Mouse (Mus musculus) midbrain, embryonic 11.5 days (tissue): ENCODE measurements at regions not wholly inside any gene's neighbourhood (a gene's known extent, or its start where the extent isn't known, plus 50 kb on each side); places are given as distances from the start of the nearest gene placed in this dataset.

Source experiments
- ATAC-seq: fragments of 200-750 bp; cut with Nextera tagmentation; 2 replicates; pipeline ENCODE4 v1.8.0; 2017; ENCODE audit warnings: moderate TSS enrichment, moderate library complexity; ENCODE audit not compliant: low FRiP score
- DNase-seq: peaks from one replicate; pipeline ENCODE4 v3.0.0; 2015; ENCODE audit warnings: low spot score; ENCODE audit errors: missing footprints
- H3K27ac ChIP-seq: fragments of 300-500 bp; sonication (generic); 2 replicates; pipeline ENCODE4 v1.5.1; 2014; ENCODE audit warnings: low read depth, low read length
- H3K27me3 ChIP-seq: fragments of 300-500 bp; sonication (generic); 2 replicates; pipeline ENCODE4 v1.6.1; 2014; ENCODE audit warnings: mild to moderate bottlenecking, low read length, moderate library complexity, mixed read lengths; ENCODE audit not compliant: control insufficient read depth, insufficient read depth
- H3K36me3 ChIP-seq: fragments of 300-500 bp; sonication (generic); 2 replicates; pipeline ENCODE4 v1.6.1; 2014; ENCODE audit warnings: mild to moderate bottlenecking, low read length, moderate library complexity, mixed read lengths; ENCODE audit not compliant: control insufficient read depth, insufficient read depth
- H3K4me1 ChIP-seq: fragments of 300-500 bp; sonication (generic); 2 replicates; pipeline ENCODE4 v1.6.1; 2014; ENCODE audit warnings: low read length; ENCODE audit not compliant: control insufficient read depth, insufficient read depth
- H3K4me2 ChIP-seq: fragments of 300-500 bp; sonication (generic); 2 replicates; pipeline ENCODE4 v1.6.1; 2014; ENCODE audit warnings: mild to moderate bottlenecking, moderate library complexity
- H3K4me3 ChIP-seq: fragments of 300-500 bp; sonication (generic); 2 replicates; pipeline ENCODE4 v1.5.1; 2014; ENCODE audit warnings: low read depth, low read length
- H3K9ac ChIP-seq: fragments of 300-500 bp; sonication (generic); 2 replicates; pipeline ENCODE4 v1.6.1; 2014; ENCODE audit warnings: low read length
- H3K9me3 ChIP-seq: fragments of 300-500 bp; sonication (generic); 2 replicates; pipeline ENCODE4 v1.6.1; 2016; ENCODE audit warnings: low read length; ENCODE audit not compliant: control insufficient read depth
- WGBS: fragments of 180-500 bp; shearing (Covaris S2); extraction: QIAGEN DNeasy Blood & Tissue Kit; methylation state at CpG from one replicate; pipeline ENCODE4 v1.1.7; 2014; 5-methylcytosine and 5-hydroxymethylcytosine counted together

DNA sequence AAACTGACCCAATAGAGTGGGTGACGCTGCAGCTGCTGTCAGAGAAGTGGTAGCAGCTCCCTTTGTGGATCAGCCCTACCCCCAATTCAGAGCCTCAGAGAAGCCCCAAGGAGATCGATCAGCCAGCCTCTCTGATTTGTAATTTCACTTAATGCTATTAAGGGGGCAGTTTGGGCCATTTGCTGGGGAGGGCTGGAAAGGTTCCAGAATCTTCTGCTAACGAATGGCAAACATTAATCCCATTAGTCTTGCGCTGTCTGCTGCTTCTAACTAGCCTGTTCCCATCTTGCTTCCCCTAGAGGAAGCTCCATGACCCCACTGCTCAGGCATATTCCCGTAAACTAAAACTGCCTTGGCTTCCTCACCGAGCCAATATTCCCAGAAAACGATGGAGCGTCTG, 59.9 kb upstream of the Lrrn2 start:
- DNase-seq (no peak), ATAC-seq (no peak)
- Histone ChIP-seq H3K9ac (no peak overlapping the region), H3K4me1 (0 out of 2 replicates have a peak, but pooled peaks cover 3% of the 10 kb centered on the region), H3K27me3 (no peaks in the 10 kb centered on the region), H3K9me3 (no peaks in the 10 kb centered on the region), H3K27ac (no peak overlapping the region), H3K36me3 (no peaks in the 10 kb centered on the region), H3K4me3 (no peak overlapping the region), H3K4me2 (no peak overlapping the region)
- 56% methylated on average over 8 of the region's 8 CpGs for WGBS

DNA sequence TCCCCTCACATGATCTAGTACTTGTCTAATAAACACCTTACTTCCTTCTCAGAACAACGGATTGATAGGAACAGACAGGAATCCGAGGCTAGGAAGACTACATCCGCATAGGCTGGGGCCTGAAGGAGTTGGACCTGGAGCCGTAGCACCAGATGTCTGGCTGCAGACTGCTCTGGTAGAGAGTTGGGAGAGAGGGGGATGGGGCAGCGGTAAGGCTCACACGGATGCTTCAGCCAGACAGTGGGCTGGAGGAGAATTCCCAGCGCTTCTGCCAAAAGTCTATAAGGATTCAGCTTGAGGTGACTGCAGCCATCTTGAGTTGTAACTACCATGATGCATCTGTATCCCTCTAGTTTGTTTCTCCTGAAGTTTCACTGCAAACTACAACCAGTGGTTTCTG, 61.8 kb upstream of the Lrrn2 start:
- ATAC-seq = no peak
- H3K4me3 ChIP-seq = no peak overlapping the region
- no peaks in the 10 kb centered on the region for H3K27me3 ChIP-seq
- H3K4me2 ChIP-seq = no peak overlapping the region
- 52% methylated on average over 7 of the region's 7 CpGs for WGBS
- H3K4me1 ChIP-seq = 0 out of 2 replicates have a peak, but pooled peaks cover 3% of the 10 kb centered on the region
- DNase-seq = no peak
- no peaks in the 10 kb centered on the region for H3K36me3 ChIP-seq
- H3K27ac ChIP-seq = no peak overlapping the region
- H3K9ac ChIP-seq = no peak overlapping the region
- no peaks in the 10 kb centered on the region for H3K9me3 ChIP-seq

DNA sequence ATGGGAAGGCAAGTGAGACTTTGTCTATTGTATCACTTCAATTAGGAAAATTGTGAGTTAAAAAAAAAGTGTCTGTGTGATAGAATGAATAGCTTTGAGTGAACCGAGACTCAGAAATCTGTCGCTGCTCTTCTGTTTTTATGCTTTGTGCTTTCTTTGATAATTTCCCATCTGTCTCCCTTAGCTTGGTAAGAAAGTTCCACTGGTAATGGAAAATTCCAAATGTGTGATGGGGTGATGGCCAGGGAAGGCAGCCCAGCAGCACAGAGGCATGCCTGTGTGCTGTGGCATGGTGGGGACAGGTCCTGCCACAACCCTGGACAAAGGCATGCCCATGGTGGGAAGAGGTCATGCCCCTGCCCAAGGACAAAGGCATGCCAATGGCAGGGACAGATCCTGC, 62.7 kb upstream of the Lrrn2 start:
- Histone ChIP-seq H3K4me2 (no peak overlapping the region), H3K9ac (no peak overlapping the region), H3K27ac (no peak overlapping the region), H3K36me3 (no peaks in the 10 kb centered on the region), H3K4me1 (0 out of 2 replicates have a peak, but pooled peaks cover 3% of the 10 kb centered on the region), H3K9me3 (no peaks in the 10 kb centered on the region), H3K27me3 (no peaks in the 10 kb centered on the region), H3K4me3 (no peak overlapping the region)
- DNase-seq (no peak), ATAC-seq (no peak)
- WGBS = 95% methylated on average over 2 of the region's 2 CpGs

DNA sequence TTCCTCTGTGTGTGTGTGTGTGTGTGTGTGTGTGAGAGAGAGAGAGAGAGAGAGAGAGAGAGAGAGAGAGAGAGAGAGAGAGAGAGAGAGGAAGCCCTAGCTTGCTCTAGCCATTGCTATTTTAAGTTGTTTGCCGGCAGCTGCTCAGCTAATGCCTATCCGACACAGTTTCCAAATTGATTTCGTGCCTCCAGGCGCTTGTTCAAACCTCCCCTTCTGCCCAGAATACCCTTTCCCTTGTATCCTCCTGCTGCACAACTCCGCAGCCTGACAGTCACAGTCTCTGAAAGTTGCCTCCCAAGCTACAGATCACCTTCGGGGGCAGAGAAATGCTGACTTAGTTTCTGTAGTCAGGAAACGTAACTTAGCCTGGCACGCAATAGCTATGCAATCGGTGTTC, 63.9 kb upstream of the Nfasc start:
- H3K36me3 ChIP-seq = no peaks in the 10 kb centered on the region
- ATAC-seq (no peak), DNase-seq (no peak)
- 60% methylated on average over 9 of the region's 9 CpGs for WGBS
- no peak overlapping the region for H3K9ac ChIP-seq
- H3K4me3 ChIP-seq = no peak overlapping the region
- no peak overlapping the region for H3K4me2 ChIP-seq
- no peaks in the 10 kb centered on the region for H3K9me3 ChIP-seq
- H3K4me1 ChIP-seq = peaks cover 1% of the 10 kb centered on the region
- H3K27ac ChIP-seq = no peak overlapping the region
- H3K27me3 ChIP-seq = no peaks in the 10 kb centered on the region

DNA sequence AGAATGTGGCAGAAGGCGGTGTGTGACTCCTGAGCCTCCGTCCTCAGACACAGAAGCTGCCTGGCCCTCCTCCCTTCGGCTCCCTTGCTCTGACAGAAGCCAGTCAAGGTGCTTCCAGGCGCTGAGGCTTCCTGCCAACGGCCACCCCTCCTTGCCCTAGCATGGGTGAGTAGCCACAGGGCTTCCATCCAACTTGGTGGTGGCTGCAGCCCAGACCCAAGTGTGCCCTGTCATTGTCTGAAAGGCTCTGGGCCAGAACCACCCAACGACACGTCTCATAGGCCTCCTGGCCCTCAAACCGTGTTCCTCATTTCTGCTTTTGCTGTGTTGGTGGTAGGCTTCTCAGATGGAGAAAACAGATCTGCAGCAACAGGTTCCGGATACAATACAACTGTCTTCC, 62.2 kb upstream of the Nfasc start:
- H3K27me3 ChIP-seq = no peaks in the 10 kb centered on the region
- no peak overlapping the region for H3K27ac ChIP-seq
- ATAC-seq = no peak
- no peak overlapping the region for H3K4me3 ChIP-seq
- no peaks in the 10 kb centered on the region for H3K36me3 ChIP-seq
- H3K9ac ChIP-seq = no peak overlapping the region
- H3K4me2 ChIP-seq = no peak overlapping the region
- WGBS = 85% methylated on average over 9 of the region's 9 CpGs
- no peak for DNase-seq
- peaks cover 8% of the 10 kb centered on the region for H3K4me1 ChIP-seq
- no peaks in the 10 kb centered on the region for H3K9me3 ChIP-seq

DNA sequence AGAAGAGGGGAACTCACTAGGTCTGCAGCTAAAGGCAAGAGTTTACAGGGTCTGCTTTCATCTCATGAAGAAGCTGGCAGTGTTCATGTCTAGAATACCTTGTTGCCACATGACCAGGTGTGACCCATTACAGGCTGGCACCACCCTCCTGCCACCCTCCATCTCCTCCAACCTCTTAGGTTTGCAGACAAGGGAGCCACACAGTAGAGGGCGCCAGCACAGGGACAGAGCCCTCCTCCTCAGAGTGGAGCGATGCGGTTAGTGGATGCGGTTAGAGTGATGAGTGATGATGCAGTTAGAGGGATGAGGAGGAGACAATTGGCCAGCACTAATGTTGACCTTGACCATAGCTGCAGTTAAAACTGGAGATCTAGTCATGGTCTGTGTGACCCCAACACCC, 60.8 kb upstream of the Nfasc start:
- DNase-seq = no peak
- Histone ChIP-seq H3K4me1 (peaks cover 8% of the 10 kb centered on the region), H3K9ac (no peak overlapping the region), H3K9me3 (no peaks in the 10 kb centered on the region), H3K27ac (no peak overlapping the region), H3K36me3 (no peaks in the 10 kb centered on the region), H3K27me3 (no peaks in the 10 kb centered on the region), H3K4me3 (no peak overlapping the region), H3K4me2 (no peak overlapping the region)
- no peak for ATAC-seq
- 31% methylated on average over 4 of the region's 4 CpGs for WGBS

DNA sequence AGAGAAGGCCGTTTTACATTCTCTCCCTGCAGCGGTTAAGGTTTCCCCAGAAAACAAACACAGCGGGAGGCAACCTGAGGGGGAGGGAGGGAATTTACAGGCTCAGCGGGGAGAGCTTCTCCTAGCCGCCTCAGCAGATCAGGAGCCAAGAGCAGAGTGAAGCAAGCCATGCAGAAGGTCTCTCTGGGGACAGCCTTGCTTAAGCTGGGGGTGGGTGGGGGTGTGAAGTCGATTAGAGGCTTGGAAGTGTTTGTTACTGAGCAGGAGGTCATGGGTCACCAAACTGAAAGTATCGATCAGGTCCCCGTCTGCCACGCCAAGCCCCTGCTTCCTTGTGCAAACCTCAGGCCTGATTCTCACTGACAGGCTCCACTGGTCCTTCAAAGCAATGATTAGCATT, 58.7 kb upstream of the Nfasc start:
- Histone ChIP-seq H3K36me3 (no peaks in the 10 kb centered on the region), H3K9me3 (no peaks in the 10 kb centered on the region), H3K27ac (no peak overlapping the region), H3K9ac (no peak overlapping the region), H3K4me2 (peak overlapping the region; percentile 22), H3K4me3 (no peak overlapping the region), H3K27me3 (no peaks in the 10 kb centered on the region), H3K4me1 (peaks cover 8% of the 10 kb centered on the region)
- DNase-seq (no peak), ATAC-seq (peak; percentile 76)
- WGBS = under 1% methylated on average over 9 of the region's 9 CpGs

DNA sequence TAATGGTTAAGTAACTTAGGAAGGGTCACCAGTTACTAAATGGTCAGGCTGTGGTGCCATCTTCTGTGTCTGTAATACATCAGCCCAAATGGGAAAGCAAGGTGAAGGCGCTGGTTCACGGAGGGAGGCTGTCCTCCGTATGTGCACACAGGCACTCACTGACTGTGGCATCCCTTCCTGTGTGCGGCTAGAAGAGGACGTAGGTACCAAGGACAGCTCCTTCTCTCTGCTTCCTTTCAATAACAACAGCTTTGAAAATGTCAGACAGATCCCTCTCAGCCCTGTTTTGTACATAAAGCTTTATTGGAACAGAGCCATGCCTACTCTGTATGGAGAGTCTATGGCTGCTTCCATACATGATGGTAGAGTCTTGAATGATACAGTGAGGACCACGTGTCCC, 57.7 kb upstream of the Nfasc start:
- peaks cover 8% of the 10 kb centered on the region for H3K4me1 ChIP-seq
- no peaks in the 10 kb centered on the region for H3K27me3 ChIP-seq
- DNase-seq (no peak), ATAC-seq (no peak)
- H3K9ac ChIP-seq = no peak overlapping the region
- no peak overlapping the region for H3K4me2 ChIP-seq
- no peaks in the 10 kb centered on the region for H3K36me3 ChIP-seq
- H3K9me3 ChIP-seq = no peaks in the 10 kb centered on the region
- H3K4me3 ChIP-seq = no peak overlapping the region
- 5% methylated on average over 6 of the region's 6 CpGs for WGBS
- H3K27ac ChIP-seq = no peak overlapping the region

DNA sequence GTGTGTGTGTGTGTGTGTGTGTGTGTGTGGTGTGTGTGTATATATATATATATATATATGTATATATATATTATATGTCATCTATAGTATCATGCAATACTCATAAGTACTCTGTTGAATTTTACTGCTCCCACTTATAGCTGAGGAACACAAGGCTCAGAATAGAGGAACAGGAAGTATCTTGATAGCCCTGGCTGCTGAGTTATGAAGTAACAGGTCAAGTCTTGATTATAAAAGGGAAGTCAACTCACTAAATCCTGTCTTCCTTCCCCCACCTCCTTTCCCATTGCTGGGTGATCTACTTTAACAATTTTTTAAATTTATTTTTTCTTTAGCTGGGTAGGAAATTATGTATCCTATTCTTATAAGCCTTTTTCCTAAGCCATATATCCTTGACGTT, 52.9 kb upstream of the Nfasc start:
- Histone ChIP-seq H3K4me3 (no peak overlapping the region), H3K9me3 (no peaks in the 10 kb centered on the region), H3K9ac (no peak overlapping the region), H3K4me1 (no peaks in the 10 kb centered on the region), H3K27ac (no peak overlapping the region), H3K36me3 (no peaks in the 10 kb centered on the region), H3K4me2 (no peak overlapping the region), H3K27me3 (no peaks in the 10 kb centered on the region)
- 92% methylated on average over 1 of the region's 1 CpGs for WGBS
- ATAC-seq (no peak), DNase-seq (no peak)
